Mouse (Mus musculus) right cerebral cortex, adult 2 months (tissue): ENCODE measurements around the gene Gm38392.

ENCODE experiments used
- DNase-seq, 2 experiments: peaks; one replicate each; pipeline ENCODE4 v3.0.0; 2021 to 2022; ENCODE audit warnings: low spot score in 2 of 2

Gene Gm38392

GRCm38 (mm10) chr3:88235616-88236015, 51.4 kb downstream of the Gm38392 start:
- DNase-seq, result no peak

- DNase-seq, result no peak
Measured at GRCm38 (mm10) chr3:88235216-88235615, 51.8 kb downstream of the Gm38392 start.

GRCm38 (mm10) chr3:88234041-88234440, 53.0 kb downstream of the Gm38392 start:
- no peak for DNase-seq

GRCm38 (mm10) chr3:88232851-88233649, 54.0 kb downstream of the Gm38392 start:
- no peak for DNase-seq

GRCm38 (mm10) chr3:88232301-88232702, 54.7 kb downstream of the Gm38392 start:
- DNase-seq, result peak in 1 of 2 experiments; percentile 68

- peak in 1 of 2 experiments; percentile 46 for DNase-seq
Measured at GRCm38 (mm10) chr3:88231061-88231641, 55.9 kb downstream of the Gm38392 start.

- no peak for DNase-seq
Measured at GRCm38 (mm10) chr3:88230262-88231047, 56.6 kb downstream of the Gm38392 start.

GRCm38 (mm10) chr3:88229526-88229925, 57.5 kb downstream of the Gm38392 start:
- no peak for DNase-seq

- no peak for DNase-seq
Measured at GRCm38 (mm10) chr3:88228906-88229305, 58.1 kb downstream of the Gm38392 start.

GRCm38 (mm10) chr3:88227976-88228375, 59.0 kb downstream of the Gm38392 start:
- DNase-seq, result no peak

- DNase-seq, result no peak
Measured at GRCm38 (mm10) chr3:88227260-88227659, 59.8 kb downstream of the Gm38392 start.

- peak in 1 of 2 experiments; percentile 75 for DNase-seq
Measured at GRCm38 (mm10) chr3:88226101-88226845, 60.7 kb downstream of the Gm38392 start.

- no peak for DNase-seq
Measured at GRCm38 (mm10) chr3:88224929-88225328, 62.1 kb downstream of the Gm38392 start.

- DNase-seq, result peak in 1 of 2 experiments; percentile 56
Measured at GRCm38 (mm10) chr3:88222446-88222845, 64.6 kb downstream of the Gm38392 start.

GRCm38 (mm10) chr3:88221519-88222390, 65.3 kb downstream of the Gm38392 start:
- peak; percentile 83 to 86 for DNase-seq

GRCm38 (mm10) chr3:88220842-88221241, 66.2 kb downstream of the Gm38392 start:
- no peak for DNase-seq

GRCm38 (mm10) chr3:88219940-88220339, 67.1 kb downstream of the Gm38392 start:
- peak in 1 of 2 experiments; percentile 36 for DNase-seq

GRCm38 (mm10) chr3:88217679-88218078, 69.3 kb downstream of the Gm38392 start:
- peak in 1 of 2 experiments; percentile 27 for DNase-seq

GRCm38 (mm10) chr3:88216534-88217326, 70.3 kb downstream of the Gm38392 start:
- DNase-seq, result peak in 1 of 2 experiments; percentile 41

GRCm38 (mm10) chr3:88216116-88216515, 70.9 kb downstream of the Gm38392 start:
- peak in 1 of 2 experiments; percentile 28 for DNase-seq
